Mouse (Mus musculus) neural tube, embryonic 14.5 days (tissue): Measurements from ENCODE around the gene Fuca2. TPM values are rescaled to one million over a fixed set of nuclear protein-coding genes. Genes with fewer than 3 reads are reported as not detected.

Experiments
- polyA plus RNA-seq: library from polyadenylated mRNA; unstranded; fragments of >200 nt; fragmentation: Nextera tagmentation; extraction: Ambion mirVana; gene quantifications from 2 replicates; pipeline ENCODE4 v1.2.1, GENCODE M21; 2014

Gene Fuca2
- polyA plus RNA-seq, 1 experiment from 2014 or later, result 47.5 TPM

Other genes with a start within 250 kb of the Fuca2 start
- gene Phactr2, start 25.1 kb upstream of the Fuca2 start, polyA plus RNA-seq, result 7.5 and 11.3 TPM in 2 replicates
- 2.2 and 2.4 TPM in 2 replicates for gene Adat2, start 53.4 kb downstream of the Fuca2 start, polyA plus RNA-seq
- gene Pex3, start 53.6 kb downstream of the Fuca2 start, polyA plus RNA-seq, result 31.9 and 37.5 TPM in 2 replicates